ENCODE assay signal across 26 mouse cellular contexts in genomic region chr19:4422581-4422980, GRCm38 (mm10).
"Had no signal": no experiment of that assay in that cellular context is flagged by ENCODE, and none has a peak within 500 bp of the region (broad histone marks: within the 10 kb centered on the region; RNA-seq: fewer than 3 reads in every experiment).

No protein-coding gene starts in this region.

- H3K27ac ChIP-seq: gastrocnemius, adult 2 months; heart, embryonic 10.5 days; hindbrain, embryonic 10.5 days; hindbrain, embryonic 12.5 days; hindbrain, embryonic 14.5 days; intestine, embryonic 15.5 days; kidney, postnatal 0 days; layer of hippocampus, adult 2 months; left cerebral cortex, adult 2 months; limb, embryonic 10.5 days; liver, embryonic 13.5 days; liver, embryonic 15.5 days had no signal

- H3K36me3 ChIP-seq: hindbrain, embryonic 12.5 days; liver, embryonic 13.5 days had no signal

- H3K4me1 ChIP-seq: heart, embryonic 10.5 days; heart, embryonic 12.5 days; hindbrain, embryonic 10.5 days; hindbrain, embryonic 12.5 days; intestine, embryonic 15.5 days; limb, embryonic 10.5 days; limb, embryonic 12.5 days had no signal

- H3K4me2 ChIP-seq: heart, embryonic 12.5 days; hindbrain, embryonic 12.5 days; hindbrain, embryonic 14.5 days; intestine, embryonic 15.5 days; limb, embryonic 12.5 days; liver, embryonic 13.5 days; liver, embryonic 15.5 days had no signal

- H3K27me3 ChIP-seq: heart, embryonic 12.5 days; hindbrain, embryonic 12.5 days; intestine, embryonic 15.5 days; limb, embryonic 12.5 days; liver, embryonic 13.5 days; liver, embryonic 15.5 days had no signal

- H3K9me3 ChIP-seq: heart, embryonic 10.5 days; heart, embryonic 12.5 days; hindbrain, embryonic 10.5 days; hindbrain, embryonic 12.5 days; intestine, embryonic 15.5 days; limb, embryonic 10.5 days; limb, embryonic 12.5 days; liver, embryonic 13.5 days; liver, embryonic 15.5 days had no signal

- ATAC-seq: hindbrain, embryonic 16.5 days; inflammation-experienced regulatory T-cells, adult 6 months; intestine, embryonic 15.5 days; intestine, postnatal 0 days had no signal

- H3K9ac ChIP-seq: heart, embryonic 12.5 days; hindbrain, embryonic 12.5 days; hindbrain, embryonic 14.5 days; intestine, embryonic 15.5 days; limb, embryonic 12.5 days; liver, embryonic 13.5 days; liver, embryonic 15.5 days had no signal

- DNase-seq: gastrocnemius, adult 2 months; gastrocnemius, postnatal 10 days; gastrocnemius, postnatal 25 days; heart, adult 18-20 months; heart, postnatal 10 days; heart, postnatal 4 days; kidney, adult 18-20 months; kidney, postnatal 14 days; kidney, postnatal 4 days; liver; liver, embryonic 13.5 days had no signal

- H3K4me3 ChIP-seq: gastrocnemius, adult 2 months; heart, embryonic 10.5 days; heart, embryonic 12.5 days; hindbrain, embryonic 10.5 days; hindbrain, embryonic 12.5 days; intestine, embryonic 15.5 days; layer of hippocampus, adult 2 months; left cerebral cortex, adult 2 months; limb, embryonic 10.5 days; limb, embryonic 12.5 days; liver, embryonic 13.5 days; liver, embryonic 15.5 days had no signal
